Mouse (Mus musculus) liver (tissue): Measurements from ENCODE around the gene Prok2.

Source experiments
- DNase-seq: peaks from one replicate; pipeline ENCODE4 v3.0.0-alpha.2; 2020; ENCODE audit warnings: mixed read lengths

Gene Prok2

DNA sequence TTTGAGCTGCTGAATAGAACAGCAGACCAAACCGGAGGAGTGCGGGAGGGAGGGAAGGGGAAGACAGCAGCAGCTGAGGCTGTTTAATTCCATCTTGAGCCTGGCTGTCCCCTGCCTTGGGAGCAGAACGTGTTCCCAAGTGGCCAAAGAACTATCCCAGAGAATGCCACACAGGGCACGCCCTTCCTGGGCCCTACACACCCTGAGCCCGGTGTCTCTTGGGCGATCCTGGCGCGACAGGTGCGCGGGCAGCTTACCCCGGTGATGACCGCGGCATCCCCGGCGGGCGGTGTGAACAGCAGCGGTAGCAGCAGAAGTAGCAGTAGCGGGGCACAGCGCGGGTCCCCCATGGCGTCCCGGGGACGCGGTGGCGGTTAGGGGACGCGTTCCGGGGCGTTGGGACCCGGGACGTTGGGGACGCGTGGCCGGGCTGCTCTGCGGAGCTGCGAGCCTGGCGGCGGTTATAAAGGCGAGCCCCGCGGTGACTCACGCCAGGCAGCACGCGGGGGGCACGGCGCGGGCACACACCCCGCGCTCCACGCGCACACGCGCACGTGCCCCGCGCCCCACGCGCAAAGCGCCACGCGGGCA lies at the start of gene Prok2:
TSS of gene Prok2 (minus strand) at position 422 of the 591 bp plus-strand sequence.
- DNase-seq, result no peak

DNA sequence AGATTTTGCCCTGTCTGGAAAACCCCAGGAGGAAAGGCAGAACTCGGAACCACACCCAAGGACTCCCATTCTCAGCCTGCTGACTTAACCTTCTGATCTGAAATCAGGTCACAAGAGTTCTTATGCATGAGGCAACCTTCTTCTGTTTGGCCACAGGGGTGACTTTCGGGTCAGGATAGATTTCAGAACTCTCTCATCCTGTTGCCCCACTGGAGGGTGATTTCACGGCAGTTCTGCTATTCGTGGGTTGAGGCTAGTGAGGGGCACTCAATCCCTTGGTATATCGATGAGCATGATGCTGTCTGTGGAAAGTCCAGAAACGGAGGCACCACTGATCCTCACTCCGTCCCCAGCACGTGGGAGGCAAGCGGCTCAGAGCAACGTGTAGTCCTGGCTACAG lies 48.5 kb upstream of the Prok2 start:
- DNase-seq, result no peak

DNA sequence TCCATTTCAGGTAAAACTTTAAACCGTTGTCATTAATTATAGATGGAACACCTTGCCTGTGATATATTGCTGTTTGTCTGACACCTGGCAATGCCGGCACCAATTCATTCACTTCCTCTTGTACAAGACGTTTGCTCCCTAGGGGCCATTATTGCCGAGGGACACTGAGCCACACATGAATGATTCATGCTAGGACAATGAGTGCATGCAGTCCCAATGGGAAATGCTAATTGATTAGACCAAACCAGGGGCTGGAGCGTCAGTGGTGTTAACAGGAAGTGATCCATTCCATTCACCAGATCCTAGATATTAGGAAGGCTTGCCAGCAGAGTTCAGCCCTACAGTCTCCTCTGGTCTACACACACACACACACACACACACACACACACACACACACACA lies 42.3 kb upstream of the Prok2 start:
- DNase-seq, result no peak

DNA sequence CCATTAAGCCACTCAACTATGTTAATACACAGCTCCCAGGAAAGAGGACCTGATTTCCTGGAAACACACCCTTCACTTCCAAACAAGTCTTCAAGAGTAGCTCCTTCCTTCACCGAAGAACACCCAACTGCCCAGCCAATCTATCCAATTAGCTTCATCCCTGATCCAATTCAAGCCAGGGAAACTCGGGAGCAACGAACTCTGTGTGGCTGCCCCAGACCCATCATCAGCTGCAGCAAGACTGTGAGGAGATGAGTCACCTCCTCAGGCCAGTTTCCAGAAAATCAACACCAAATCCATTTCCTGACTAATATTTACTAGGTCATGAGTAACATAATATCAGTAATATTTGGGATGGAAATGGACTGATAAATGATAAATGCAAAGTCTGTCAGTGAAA lies 38.7 kb upstream of the Prok2 start:
- no peak for DNase-seq

DNA sequence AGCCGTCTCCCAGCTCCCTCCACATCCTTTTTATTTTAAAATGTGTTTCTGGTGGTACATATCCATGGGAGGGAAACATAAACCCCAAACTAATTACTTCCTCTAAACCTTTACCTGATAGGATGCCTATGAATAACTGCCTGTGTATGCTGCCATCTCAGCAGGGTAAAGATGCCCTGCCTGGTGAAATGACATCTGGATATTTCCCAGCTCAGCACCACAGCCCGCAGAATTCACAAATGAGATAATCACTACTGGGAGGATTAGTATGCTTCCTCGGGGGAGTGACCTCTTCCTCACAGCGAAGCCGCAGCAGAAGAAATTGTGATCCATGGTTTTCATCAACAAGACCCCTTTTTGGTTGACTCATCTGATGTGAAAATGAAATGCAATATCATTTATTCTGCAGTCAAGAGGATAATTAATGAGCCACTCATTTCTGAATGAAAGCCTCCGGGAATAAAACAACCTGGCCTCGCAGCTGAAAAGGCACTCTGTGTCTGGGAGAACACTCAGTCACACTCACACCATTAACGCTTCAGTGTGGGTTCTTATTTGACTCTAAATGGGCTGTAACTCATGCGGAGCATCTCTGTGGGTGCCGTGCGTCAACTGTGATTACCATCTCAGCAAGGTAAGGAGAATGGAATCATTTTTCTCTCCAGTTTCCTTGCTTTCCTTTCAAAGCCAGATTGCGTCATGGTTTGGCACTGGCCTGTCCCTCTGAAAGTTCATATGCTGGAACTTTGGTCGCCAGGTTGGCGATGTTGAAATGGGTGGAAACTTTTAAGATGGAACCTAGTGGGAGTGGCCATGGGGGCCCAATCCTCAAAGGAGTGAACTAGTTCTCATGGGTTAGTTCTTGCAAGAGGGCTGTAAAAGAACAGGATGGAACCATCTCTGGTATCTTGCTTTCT lies 36.1 kb upstream of the Prok2 start:
- no peak for DNase-seq

DNA sequence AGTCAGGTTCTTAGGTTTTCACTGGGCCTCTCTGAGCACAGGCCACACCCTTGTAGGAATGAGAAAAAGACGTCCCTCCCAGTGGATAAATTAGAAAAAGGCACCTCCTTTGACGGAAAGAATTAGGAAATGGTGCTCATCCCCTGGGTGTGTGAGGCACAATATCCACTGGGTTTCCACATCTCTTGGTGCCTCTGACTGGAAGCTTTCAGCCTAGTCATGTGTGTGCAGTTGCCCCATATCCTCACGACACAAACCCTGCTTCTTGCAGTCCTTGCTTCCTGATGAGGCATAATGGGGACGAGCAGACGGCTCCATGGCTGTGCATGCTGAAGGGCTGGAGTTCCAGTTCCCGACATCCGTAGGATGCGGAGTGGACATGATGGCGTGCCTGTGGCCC lies 29.9 kb upstream of the Prok2 start:
- DNase-seq, result no peak

DNA sequence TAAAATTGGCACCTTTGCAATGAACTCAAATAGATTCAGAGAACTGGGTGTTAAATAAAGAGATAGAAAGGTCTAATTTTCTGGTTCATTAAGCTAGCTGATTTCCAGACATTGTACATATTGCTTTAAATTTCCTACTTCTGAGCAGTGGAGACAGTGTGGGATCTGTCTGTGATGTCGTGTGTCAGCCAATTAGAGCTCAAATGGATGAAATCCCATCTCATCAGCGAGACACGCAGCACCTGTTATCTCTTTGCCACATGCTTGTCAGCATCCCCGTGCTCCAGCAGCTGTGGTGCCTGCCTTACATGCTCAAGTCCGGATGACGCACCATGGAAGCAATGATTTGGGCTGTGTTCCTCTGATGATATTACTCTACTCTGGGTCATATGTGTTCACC lies 25.1 kb upstream of the Prok2 start:
- DNase-seq, result no peak

DNA sequence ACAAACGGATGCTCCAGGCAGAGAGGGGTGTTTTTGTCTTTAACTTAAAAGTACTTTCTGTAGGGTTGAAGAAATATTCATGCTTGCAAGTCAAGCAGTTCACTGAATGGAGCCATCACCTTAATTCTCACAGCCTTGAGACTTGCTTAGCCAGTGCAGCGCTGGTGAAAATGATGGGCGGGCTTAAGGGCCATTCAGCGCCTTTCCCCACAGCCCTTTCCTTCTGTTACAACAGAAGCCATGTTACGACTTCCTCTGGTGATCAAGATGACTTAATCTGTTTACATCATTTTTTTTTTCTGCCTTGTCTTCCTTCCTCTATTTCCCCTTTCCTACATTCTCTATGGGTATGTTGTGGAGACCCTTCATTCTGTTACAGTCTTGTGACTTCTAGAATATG lies 20.1 kb upstream of the Prok2 start:
- DNase-seq, result no peak

DNA sequence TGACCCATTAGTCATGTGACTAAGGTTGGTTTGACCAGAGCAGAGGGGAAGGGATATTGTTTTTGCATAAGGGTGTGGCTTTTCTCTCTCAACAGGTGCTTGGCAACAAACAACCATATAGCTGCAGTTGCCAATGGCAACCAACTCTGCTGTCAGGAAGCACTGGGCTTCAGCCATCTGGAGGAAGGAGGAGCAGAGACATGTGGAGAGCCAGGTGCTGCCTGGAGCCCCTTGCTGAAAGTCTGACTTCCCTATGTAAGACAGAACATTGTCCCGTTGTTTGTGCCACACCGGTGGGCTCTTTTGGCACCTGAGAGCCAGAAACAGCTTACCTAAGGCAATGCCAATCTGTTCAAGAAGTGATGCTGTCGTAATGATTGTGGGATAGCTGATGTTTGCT lies 16.7 kb upstream of the Prok2 start:
- no peak for DNase-seq

DNA sequence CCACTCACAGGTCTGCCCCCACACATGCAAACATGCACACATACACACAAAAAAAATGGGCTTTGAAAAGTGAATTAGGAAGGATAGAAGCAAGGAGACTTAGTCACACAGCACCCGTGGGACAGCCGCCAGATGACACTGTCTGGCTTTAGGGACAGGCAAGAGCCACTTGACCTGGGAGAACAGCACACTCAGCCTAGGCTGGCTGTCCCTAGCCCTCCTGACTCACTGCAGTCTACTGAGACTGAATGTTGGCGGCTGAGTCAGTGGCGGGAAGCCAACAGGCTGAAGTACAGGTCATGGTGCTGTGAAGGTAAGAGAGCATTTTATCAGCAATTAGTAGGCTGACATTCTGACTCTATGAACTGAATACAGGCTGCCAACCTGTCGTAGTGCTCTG lies 8.5 kb upstream of the Prok2 start:
- no peak for DNase-seq

DNA sequence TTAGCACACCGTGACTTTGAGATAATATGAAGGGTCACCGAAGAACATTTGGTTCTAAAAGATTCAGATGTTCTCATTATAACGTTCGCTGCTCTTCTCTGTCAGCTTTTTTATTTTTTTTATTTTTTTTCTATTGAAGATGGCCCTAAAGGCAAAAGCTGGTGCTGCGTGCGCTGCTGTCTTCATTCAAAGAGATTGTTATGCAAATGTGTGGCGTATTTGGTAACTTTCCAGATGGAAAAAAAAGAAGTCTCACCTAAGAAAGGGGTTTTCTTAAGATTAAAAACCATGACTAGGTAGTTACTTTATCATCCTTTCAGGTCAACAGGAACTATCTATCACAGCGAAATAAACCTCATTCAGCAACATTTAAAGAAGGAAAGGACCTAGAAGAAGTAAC lies 6.5 kb upstream of the Prok2 start:
- no peak for DNase-seq

DNA sequence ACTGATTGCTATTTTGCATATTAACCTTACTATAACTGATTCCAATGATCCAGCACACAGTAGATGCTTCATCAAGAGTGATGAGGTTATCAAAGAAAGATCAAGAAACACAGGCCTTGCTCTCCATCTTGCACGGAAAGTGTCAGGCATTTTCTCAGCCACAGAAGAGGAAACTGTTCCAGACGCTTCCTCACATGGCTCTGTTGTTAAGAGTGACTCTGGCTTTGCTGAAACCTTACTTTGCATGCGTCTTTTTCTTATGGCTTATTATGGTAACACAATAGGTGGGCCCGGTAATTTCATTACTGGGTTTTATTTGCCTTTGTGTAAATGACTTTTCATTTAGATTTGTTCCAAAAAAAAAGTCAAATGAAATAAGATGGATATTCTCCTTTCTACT lies 5.7 kb upstream of the Prok2 start:
- no peak for DNase-seq

DNA sequence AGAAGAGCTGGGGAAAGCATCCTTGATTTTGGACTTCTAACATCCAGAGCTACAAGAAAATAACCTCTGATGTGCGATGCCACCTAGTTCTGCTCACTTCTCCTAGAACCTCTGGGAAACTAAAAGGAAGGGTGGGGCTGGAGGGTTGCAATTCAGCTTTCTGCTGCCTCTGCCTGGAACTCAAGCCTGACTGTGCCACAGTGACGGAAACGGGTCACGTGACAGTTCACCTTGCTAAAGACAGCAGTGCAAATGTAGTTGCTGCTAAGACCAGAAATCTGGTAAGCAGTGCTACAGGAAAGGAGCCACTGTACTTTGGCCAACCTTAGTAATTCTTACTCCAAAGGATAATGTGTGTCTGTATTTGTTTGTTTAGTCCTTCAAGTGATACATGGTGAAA lies 3.7 kb upstream of the Prok2 start:
- no peak for DNase-seq

DNA sequence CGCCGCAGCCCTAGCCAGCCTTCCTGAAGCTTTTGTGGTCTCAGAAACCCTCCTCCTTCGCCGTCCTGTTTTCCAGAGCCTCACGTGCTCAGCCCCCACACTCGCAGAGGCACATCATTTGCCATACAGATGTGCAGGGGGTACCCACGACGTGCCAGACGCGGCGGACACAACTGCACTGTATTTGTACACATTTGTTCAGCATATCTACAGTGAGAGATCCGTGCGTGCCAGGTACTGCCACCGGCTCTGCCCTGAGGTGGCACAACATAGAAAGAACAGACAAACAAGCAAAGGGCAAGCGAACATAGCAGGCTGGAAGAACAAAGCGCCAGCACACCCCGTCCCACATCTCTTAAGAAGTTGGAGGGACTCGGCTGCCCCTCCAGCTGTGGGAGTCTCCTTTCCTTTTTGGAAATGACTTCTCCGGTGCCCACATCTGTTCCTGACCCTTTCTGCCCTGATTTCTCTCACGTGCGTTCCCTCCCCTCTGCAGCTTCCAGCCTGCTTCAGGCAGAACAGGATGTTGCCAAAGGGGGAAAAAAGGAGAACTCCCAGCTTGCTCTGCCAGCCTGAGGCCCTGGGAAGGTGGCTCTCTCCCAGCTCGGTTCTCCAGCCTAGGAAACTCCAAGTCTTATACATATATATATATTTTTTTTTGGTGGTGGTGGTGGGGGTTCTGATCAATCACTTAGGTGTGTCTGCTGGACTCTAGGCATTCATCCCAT lies 548 bp upstream of the Prok2 start:
- DNase-seq, result no peak

DNA sequence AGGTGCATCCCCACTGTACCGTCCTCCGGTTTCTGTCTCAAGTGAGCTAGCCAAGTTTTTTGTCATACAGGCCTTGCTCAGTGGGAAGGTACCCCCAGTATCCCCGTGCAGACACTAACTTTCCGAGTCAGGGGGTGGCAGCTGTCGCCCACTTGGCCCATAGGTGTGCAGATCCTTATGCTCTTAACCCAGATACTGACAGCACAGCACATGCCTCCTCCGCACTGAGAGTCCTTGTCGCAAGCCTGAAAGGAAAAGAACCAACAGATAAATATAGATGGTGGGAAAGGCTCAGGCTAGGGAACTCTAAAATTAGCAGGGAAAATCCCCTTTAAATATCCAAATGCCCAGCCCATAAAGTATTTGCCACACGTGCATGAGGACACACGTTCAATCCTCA lies 3.8 kb downstream of the Prok2 start:
- DNase-seq, result no peak

DNA sequence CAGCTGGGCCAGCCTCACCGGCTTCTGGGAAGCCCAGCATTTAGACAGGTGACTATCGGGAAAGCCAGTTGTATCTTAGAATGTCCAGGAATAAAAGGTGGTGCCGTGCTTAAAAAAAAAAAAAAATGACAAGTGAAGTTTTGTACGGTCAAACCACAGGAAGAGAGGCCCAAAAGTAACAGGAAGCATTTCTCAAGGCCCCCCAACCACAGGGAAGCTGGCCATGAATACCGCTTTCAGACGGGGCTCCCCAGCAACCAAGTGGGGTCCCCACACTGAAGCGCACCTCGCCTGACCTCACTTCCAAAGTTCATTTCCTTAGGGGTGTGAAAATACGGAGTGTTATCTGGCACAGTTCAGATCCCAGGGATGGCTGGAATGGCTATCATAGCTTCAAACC lies 5.2 kb downstream of the Prok2 start:
- no peak for DNase-seq

DNA sequence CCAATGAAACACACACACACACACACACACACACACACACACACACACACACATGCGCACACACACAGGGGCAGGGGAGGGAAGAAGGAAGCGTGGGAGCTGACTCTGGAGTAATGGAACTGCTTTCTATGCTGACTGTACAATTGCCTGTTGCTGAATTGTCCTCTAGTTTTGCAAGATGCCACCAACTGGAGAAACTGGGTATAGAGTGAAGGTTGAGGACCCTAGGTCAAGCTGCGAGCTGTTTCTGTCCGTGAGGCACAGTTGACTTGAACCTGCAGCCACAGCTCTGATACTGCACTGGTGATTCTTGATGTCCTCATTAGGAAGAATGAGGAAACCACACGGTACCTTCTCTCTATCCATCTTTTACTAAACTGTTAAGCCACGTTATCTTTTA lies 10.3 kb downstream of the Prok2 start:
- no peak for DNase-seq

DNA sequence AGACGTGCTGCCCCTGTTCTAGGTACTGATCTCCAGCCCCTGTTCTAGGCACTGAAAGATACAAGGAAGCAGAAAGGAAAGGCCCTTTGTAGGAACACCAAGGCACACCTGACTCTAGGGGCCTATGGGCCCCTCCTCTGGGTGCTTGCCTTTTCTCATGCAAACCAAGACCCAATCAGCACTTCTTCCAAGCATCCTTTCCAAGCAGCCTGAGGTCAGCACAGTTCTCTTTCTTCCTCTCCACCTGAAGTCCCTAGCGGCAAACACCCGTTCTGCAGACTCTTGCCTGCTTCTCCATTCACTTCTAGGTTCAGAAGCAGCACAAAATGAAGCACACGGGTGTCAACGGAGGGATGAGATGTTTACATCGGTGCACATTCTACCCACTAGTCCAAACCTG lies 11.0 kb downstream of the Prok2 start:
- no peak for DNase-seq

DNA sequence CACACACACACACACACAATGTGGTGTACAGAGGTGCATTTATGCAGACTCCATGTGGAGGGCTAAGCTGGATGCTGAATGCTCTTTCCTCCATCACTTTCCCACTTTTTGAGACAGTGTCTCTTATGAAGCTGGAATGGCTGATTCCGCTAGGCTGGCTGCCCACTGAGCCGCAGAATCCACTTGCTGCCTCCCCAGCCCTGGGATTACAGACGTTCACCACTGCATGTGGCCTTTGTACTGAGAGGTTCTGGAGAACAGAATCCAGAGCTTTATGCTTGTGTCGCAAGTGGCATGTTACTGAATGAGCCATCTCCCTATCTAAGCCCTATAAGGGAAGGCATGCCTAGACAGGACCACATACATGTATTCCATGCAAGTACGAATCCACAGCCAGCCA lies 12.9 kb downstream of the Prok2 start:
- DNase-seq, result no peak

DNA sequence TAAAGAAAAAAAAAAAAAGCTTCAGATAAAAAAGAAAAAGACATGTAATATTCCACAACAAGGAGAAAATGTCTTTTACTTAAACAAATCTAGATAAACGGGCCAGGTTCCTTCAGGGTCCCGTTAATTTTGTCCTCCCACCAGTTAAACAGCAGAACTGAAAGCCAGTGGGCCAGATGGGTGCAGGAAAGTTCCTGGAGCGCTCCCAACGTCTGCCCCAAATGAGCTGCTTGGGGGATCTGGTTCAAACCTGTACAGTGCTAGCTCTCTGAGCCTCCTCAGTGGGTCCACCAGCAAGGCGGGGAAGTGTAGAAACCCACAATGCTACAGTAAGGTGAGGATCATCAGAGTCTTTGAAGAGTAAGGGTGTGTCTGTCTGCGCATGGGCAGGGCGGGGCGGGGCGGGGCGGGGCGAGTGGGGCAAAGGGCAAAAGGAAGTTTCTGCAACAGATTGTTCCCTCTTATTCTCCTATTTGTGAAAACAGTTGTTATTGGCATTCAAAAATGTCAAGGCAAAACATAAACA lies 14.6 kb downstream of the Prok2 start:
- DNase-seq, result no peak

DNA sequence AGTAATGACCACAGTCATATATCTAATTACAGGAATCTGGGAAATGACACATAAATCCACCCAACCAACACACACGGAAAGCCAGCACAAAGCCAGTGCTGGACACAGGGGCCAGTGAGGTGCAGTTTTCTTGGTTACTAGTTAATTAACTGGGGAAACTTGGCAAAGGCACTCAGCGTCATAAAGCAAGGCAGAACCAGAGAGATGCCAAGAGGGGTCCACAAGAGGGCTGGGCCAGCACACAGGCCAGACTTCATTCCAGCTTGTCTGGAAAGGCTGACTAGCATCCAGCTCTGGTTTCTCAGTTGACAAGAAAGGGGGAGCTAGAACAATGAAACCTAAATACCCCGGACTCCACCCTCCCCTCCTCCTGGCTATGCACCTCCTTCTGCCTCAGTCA lies 25.7 kb downstream of the Prok2 start:
- DNase-seq, result no peak

DNA sequence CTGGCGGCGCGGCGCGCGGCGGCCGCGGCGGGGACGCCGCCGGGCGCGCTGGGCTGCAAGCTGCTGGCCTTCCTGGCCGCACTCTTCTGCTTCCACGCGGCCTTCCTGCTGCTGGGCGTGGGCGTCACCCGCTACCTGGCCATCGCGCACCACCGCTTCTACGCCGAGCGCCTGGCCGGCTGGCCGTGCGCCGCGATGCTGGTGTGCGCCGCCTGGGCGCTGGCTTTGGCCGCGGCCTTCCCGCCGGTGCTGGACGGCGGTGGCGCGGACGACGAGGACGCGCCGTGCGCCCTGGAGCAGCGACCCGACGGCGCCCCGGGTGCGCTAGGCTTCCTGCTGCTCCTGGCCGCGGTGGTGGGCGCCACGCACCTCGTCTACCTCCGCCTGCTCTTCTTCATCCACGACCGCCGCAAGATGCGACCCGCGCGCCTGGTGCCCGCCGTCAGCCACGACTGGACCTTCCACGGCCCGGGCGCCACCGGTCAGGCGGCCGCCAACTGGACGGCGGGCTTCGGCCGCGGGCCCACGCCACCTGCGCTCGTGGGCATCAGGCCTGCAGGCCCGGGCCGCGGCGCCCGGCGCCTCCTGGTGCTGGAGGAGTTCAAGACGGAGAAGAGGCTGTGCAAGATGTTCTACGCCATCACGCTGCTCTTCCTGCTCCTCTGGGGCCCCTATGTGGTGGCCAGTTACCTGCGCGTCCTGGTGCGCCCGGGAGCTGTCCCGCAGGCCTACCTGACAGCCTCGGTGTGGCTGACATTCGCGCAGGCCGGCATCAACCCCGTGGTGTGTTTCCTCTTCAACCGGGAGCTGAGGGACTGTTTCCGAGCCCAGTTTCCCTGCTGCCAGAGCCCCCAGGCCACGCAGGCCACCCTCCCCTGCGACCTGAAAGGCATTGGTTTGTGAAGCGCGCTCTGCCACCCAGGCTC lies 33.0 kb downstream of the Prok2 start:
- DNase-seq, result no peak
